Mouse (Mus musculus): ENCODE results near the gene Zdhhc18.

DNA sequence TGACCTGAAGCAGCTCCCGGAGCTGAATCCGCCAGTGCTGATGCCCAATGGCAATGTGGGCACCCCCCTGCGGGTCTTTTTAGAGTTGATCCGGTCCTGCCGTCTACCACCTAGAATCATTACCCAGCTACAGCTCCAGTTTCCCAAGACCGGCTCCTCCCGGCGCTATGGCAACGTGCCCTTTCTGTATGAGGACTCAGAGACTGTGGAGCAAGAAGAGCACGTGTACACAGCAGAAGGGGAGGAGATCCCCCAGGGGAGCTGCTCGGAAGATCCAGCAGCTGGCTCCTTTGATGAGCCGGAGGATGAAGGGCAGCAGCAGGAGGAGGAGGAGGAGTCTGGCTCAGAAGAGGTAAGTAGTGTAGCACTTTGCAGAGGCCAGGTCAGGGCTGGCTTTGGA is 72.0 kb downstream of the Zdhhc18 start:
- no peak for TF ChIP-seq POLR2A (IDR thresholded peaks at IDR 0.05; ENCODE audit: low read depth, low read length)
- no peak for TF ChIP-seq CTCF (IDR thresholded peaks at IDR 0.05; ENCODE audit: borderline replicate concordance, insufficient read depth, low read length)
